Mouse (Mus musculus): ENCODE measurements around the gene Cdc6. TPM values are rescaled to one million over a fixed set of nuclear protein-coding genes. Genes with fewer than 3 reads are reported as not detected.

Cdc6 gene
- polyA plus RNA-seq, 1 experiment, result 24.1 TPM

DNA sequence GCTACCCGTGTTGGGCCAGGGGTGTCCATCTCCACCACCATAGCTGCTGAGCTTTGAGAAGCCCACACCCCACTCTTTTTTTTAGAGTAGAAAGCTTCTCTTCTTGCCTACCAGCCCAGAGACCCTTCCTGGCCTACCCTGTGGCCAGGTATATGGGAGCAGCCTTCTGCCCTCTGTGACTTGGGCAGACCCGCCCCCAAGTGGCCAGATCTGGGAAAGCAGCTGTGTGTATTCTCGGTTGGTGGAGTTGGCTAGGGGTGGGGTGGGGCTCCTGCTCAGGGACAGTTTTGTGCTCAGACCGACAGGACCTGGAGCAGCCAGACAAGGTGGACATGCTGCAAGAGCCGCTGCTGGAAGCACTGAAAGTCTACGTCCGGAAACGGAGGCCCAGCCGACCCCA lies 64.6 kb downstream of the Cdc6 start:
- TF ChIP-seq CTCF (IDR thresholded peaks at IDR 0.05; ENCODE audit: control insufficient read depth, insufficient read depth, insufficient read length) (peak; percentile 84), USF1 (IDR thresholded peaks at IDR 0.05; ENCODE audit: low read depth) (no peak), MAX (IDR thresholded peaks at IDR 0.05) (no peak), CEBPB (IDR thresholded peaks at IDR 0.05; ENCODE audit: low read depth) (no peak), FOSL1 (IDR thresholded peaks at IDR 0.05; ENCODE audit: insufficient read depth, low read length, poor library complexity, severe bottlenecking) (no peak), MYOD1 (IDR thresholded peaks at IDR 0.05; ENCODE audit: control insufficient read depth, insufficient read length, low read depth) (no peak), MYOG (IDR thresholded peaks at IDR 0.05; ENCODE audit: control insufficient read depth, extremely low read depth, insufficient read length) (no peak)
- Histone ChIP-seq H3ac (ENCODE audit: control insufficient read depth, insufficient read length, low read depth) (no peak overlapping the region), H3K79me3 (ENCODE audit: low read depth) (peaks cover 11% of the 10 kb centered on the region), H3K79me2 (ENCODE audit: control insufficient read depth, insufficient read depth) (peaks cover 20% of the 10 kb centered on the region), H3K27me3 (ENCODE audit: control insufficient read depth, insufficient read depth, insufficient read length) (no peaks in the 10 kb centered on the region), H3K36me3 (ENCODE audit: control insufficient read depth, insufficient read depth) (peaks cover 76% of the 10 kb centered on the region), H3K4me3 (ENCODE audit: insufficient read depth, poor library complexity, severe bottlenecking) (no peak overlapping the region)

DNA sequence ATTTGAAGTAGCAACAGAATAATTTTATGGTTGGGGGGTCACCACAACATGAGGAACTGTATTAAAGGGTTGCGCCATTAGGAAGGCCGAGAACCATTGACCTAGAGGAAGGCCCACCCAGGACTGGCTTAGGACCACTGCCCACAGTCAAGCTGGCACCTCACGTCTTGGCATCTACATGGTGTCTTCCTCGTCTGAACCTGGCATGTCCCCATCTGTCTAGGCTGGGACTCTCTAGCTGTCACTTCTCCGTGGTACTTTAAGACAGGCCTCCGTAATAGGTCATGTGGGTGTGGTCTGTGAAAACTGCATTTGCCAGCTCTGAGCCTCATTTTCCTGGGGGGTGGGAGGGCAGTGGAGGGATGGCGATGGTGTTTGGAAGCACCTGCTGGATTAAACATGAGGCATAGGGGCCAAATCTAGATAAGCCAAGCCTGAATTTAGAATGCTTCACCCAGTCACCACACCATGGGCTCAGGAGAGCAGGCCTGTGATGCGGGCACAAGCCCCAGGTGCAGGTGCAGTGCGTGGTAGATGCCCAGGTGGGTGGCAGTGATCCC lies 65.3 kb downstream of the Cdc6 start:
- Histone ChIP-seq H3K27me3 (ENCODE audit: control insufficient read depth, insufficient read depth, insufficient read length) (no peaks in the 10 kb centered on the region), H3K4me3 (ENCODE audit: insufficient read depth, poor library complexity, severe bottlenecking) (no peak overlapping the region), H3K79me3 (ENCODE audit: low read depth) (peaks cover 8% of the 10 kb centered on the region), H3ac (ENCODE audit: control insufficient read depth, insufficient read length, low read depth) (no peak overlapping the region), H3K79me2 (ENCODE audit: control insufficient read depth, insufficient read depth) (peaks cover 14% of the 10 kb centered on the region), H3K36me3 (ENCODE audit: control insufficient read depth, insufficient read depth) (peaks cover 69% of the 10 kb centered on the region)
- no peak for TF ChIP-seq MYOD1 (IDR thresholded peaks at IDR 0.05; ENCODE audit: control insufficient read depth, insufficient read length, low read depth)
- TF ChIP-seq FOSL1 (IDR thresholded peaks at IDR 0.05; ENCODE audit: insufficient read depth, low read length, poor library complexity, severe bottlenecking), result no peak
- TF ChIP-seq USF1 (IDR thresholded peaks at IDR 0.05; ENCODE audit: low read depth), result no peak
- TF ChIP-seq CEBPB (IDR thresholded peaks at IDR 0.05; ENCODE audit: low read depth), result no peak
- no peak for TF ChIP-seq MAX (IDR thresholded peaks at IDR 0.05)
- TF ChIP-seq MYOG (IDR thresholded peaks at IDR 0.05; ENCODE audit: control insufficient read depth, extremely low read depth, insufficient read length), result no peak
- no peak for TF ChIP-seq CTCF (IDR thresholded peaks at IDR 0.05; ENCODE audit: control insufficient read depth, insufficient read depth, insufficient read length)

Other genes with a start within 250 kb of the Cdc6 start
- not detected for gene Gsdma, start 243.4 kb upstream of the Cdc6 start, polyA plus RNA-seq (2012; fragmentation: generic; extraction: Trizol)
- 244 TPM for gene Psmd3, start 225.2 kb upstream of the Cdc6 start, polyA plus RNA-seq (2012; fragmentation: generic; extraction: Trizol)
- gene Csf3, start 206.5 kb upstream of the Cdc6 start, polyA plus RNA-seq (2012; fragmentation: generic; extraction: Trizol), result not detected
- 33.1 TPM for gene Med24, start 178.4 kb upstream of the Cdc6 start, polyA plus RNA-seq (2012; fragmentation: generic; extraction: Trizol)
- gene Thra, start 167.2 kb upstream of the Cdc6 start, polyA plus RNA-seq (2012; fragmentation: generic; extraction: Trizol), result 28.1 TPM
- gene Nr1d1, start 132.5 kb upstream of the Cdc6 start, polyA plus RNA-seq (2012; fragmentation: generic; extraction: Trizol), result 22.3 TPM
- 40.5 TPM for gene Msl1, start 112.3 kb upstream of the Cdc6 start, polyA plus RNA-seq (2012; fragmentation: generic; extraction: Trizol)
- 24.4 TPM for gene Casc3, start 102.9 kb upstream of the Cdc6 start, polyA plus RNA-seq (2012; fragmentation: generic; extraction: Trizol)
- 0.66 TPM for gene Rapgefl1, start 71.0 kb upstream of the Cdc6 start, polyA plus RNA-seq (2012; fragmentation: generic; extraction: Trizol)
- 4.5 TPM for gene Wipf2, start 44.2 kb upstream of the Cdc6 start, polyA plus RNA-seq (2012; fragmentation: generic; extraction: Trizol)
- 31.9 TPM for gene Rara, start 20.0 kb downstream of the Cdc6 start, polyA plus RNA-seq (2012; fragmentation: generic; extraction: Trizol)
- not detected for gene Gjd3, start 75.2 kb downstream of the Cdc6 start, polyA plus RNA-seq (2012; fragmentation: generic; extraction: Trizol)
- 83.8 TPM for gene Top2a, start 116.4 kb downstream of the Cdc6 start, polyA plus RNA-seq (2012; fragmentation: generic; extraction: Trizol)
- 38.5 TPM for gene Igfbp4, start 133.4 kb downstream of the Cdc6 start, polyA plus RNA-seq (2012; fragmentation: generic; extraction: Trizol)
- gene Tns4, start 181.5 kb downstream of the Cdc6 start, polyA plus RNA-seq (2012; fragmentation: generic; extraction: Trizol), result 0.18 TPM
- gene Ccr7, start 247.3 kb downstream of the Cdc6 start, polyA plus RNA-seq (2012; fragmentation: generic; extraction: Trizol), result 0.02 TPM